10 mouse cellular contexts compared by ENCODE assay signal in genomic region chr4:54950136-54950535, GRCm38 (mm10). TPM values are rescaled to one million over a fixed set of nuclear protein-coding genes. Genes with fewer than 3 reads are reported as not detected.
DNase-seq lines count a peak whose midpoint lies in the region; ATAC-seq lines count a peak whose summit lies in the region.
"Had no signal": no experiment of that assay in that cellular context is flagged by ENCODE, and none has a peak within 500 bp of the region (broad histone marks: within the 10 kb centered on the region; RNA-seq: fewer than 3 reads in every experiment).

No protein-coding gene starts in this region.

- intact Hi-C loops in heart, postnatal 14 days (cut with DNase I) = no loop called here

- H3K4me2 ChIP-seq in heart, embryonic 14.5 days (ENCODE audit: low read length) = peak overlapping the region; percentile 85
- H3K4me2 ChIP-seq in forebrain, embryonic 16.5 days (ENCODE audit: low read length) = peak overlapping the region; percentile 70

- H3K9me3 ChIP-seq in heart, embryonic 14.5 days (ENCODE audit: control insufficient read depth, low read length) = no peaks in the 10 kb centered on the region
- H3K9me3 ChIP-seq in forebrain, embryonic 16.5 days (ENCODE audit: control insufficient read depth, low read length) = no peaks in the 10 kb centered on the region
- no peaks in the 10 kb centered on the region for H3K9me3 ChIP-seq in midbrain, embryonic 10.5 days (replicated peaks)

- no peak for ATAC-seq in heart, embryonic 14.5 days (ENCODE audit: insufficient number of reproducible peaks, insufficient read depth, low FRiP score, low read depth)
- ATAC-seq in forebrain, embryonic 16.5 days = no peak

- H3K27ac ChIP-seq in heart, embryonic 14.5 days (replicated peaks in 1 of 2; ENCODE audit: control insufficient read depth in 1 of 2, insufficient read depth in 1 of 2, low read depth in 2 of 2, low read length in 2 of 2) = peak overlapping the region; percentile 77 to 81
- peak overlapping the region; percentile 98 for H3K27ac ChIP-seq in forebrain, embryonic 16.5 days (ENCODE audit: low read length)
- peak overlapping the region; percentile 99 for H3K27ac ChIP-seq in midbrain, embryonic 10.5 days (replicated peaks)

- H3K4me1 ChIP-seq in heart, embryonic 14.5 days (ENCODE audit: control insufficient read depth in 2 of 2, insufficient read depth in 2 of 2, low read length in 2 of 2) = peaks cover 3 to 29% of the 10 kb centered on the region in 2 experiments
- peaks cover 36% of the 10 kb centered on the region for H3K4me1 ChIP-seq in forebrain, embryonic 16.5 days (replicated peaks; ENCODE audit: control insufficient read depth, insufficient read depth, low read length)
- H3K4me1 ChIP-seq in midbrain, embryonic 10.5 days = peaks cover 37% of the 10 kb centered on the region

- WGBS in heart, embryonic 14.5 days = 40% methylated on average over 2 of the region's 2 CpGs
- 17% methylated on average over 2 of the region's 2 CpGs for WGBS in forebrain, embryonic 16.5 days
- 50% methylated on average over 2 of the region's 2 CpGs for WGBS in midbrain, embryonic 10.5 days

- H3K9ac ChIP-seq in heart, embryonic 14.5 days (ENCODE audit: low read length) = peak overlapping the region; percentile 80
- H3K9ac ChIP-seq in forebrain, embryonic 16.5 days (replicated peaks; ENCODE audit: low read depth, low read length) = peak overlapping the region; percentile 86

- no peaks in the 10 kb centered on the region for H3K27me3 ChIP-seq in heart, embryonic 14.5 days (ENCODE audit: control insufficient read depth, insufficient read depth, low read length)
- no peaks in the 10 kb centered on the region for H3K27me3 ChIP-seq in forebrain, embryonic 16.5 days (replicated peaks; ENCODE audit: control insufficient read depth, insufficient read depth, low read length)
- no peaks in the 10 kb centered on the region for H3K27me3 ChIP-seq in midbrain, embryonic 10.5 days (ENCODE audit: low read depth, poor library complexity, severe bottlenecking)

- no peaks in the 10 kb centered on the region for H3K36me3 ChIP-seq in heart, embryonic 14.5 days (ENCODE audit: control insufficient read depth, insufficient read depth, low read length)
- H3K36me3 ChIP-seq in forebrain, embryonic 16.5 days (ENCODE audit: control insufficient read depth, insufficient read depth) = no peaks in the 10 kb centered on the region
- H3K36me3 ChIP-seq in midbrain, embryonic 10.5 days = peaks cover 37% of the 10 kb centered on the region

- DNase-seq in heart, postnatal 14 days = no peak
- DNase-seq in NIH3T3 (ENCODE audit: low read depth) = peak; percentile 30
- no peak for DNase-seq in midbrain, embryonic 10.5 days (ENCODE audit: low spot score)
- no peak for DNase-seq in testis, postnatal 10 days (ENCODE audit: low spot score)
- no peak for DNase-seq in natural killer cell, adult 2 months (ENCODE audit: low spot score in 2 of 2)
- DNase-seq in frontal cortex, postnatal 14 days (ENCODE audit: low spot score in 2 of 2) = no peak
- DNase-seq: kidney, adult 11 months; lung, postnatal 14 days had no signal

- peak overlapping the region in 1 of 2 experiments; percentile 74; a peak in 2 of 4 replicates for H3K4me3 ChIP-seq in heart, embryonic 14.5 days (ENCODE audit: control insufficient read depth in 1 of 2, insufficient read depth in 1 of 2, low read depth in 1 of 2, low read length in 2 of 2)
- H3K4me3 ChIP-seq in forebrain, embryonic 16.5 days (replicated peaks; ENCODE audit: low read length) = peak overlapping the region; percentile 90
- peak overlapping the region; percentile 77 for H3K4me3 ChIP-seq in midbrain, embryonic 10.5 days

RNA-seq across cellular contexts. Expression of gene Zfp462, which starts 5.3 kb away (rescaled TPM):
- 1.7 and 3.7 TPM in 2 replicates for polyA plus RNA-seq in heart, embryonic 14.5 days (2014; fragmentation: Nextera tagmentation; extraction: Ambion mirVana)
- total RNA-seq in heart, postnatal 14 days (2021) = 10 to 100 TPM; 13.0 TPM
- 20.5 and 22.2 TPM in 2 replicates for polyA plus RNA-seq in forebrain, embryonic 16.5 days (2015; fragmentation: Nextera tagmentation; extraction: Ambion mirVana)
- polyA plus RNA-seq in midbrain, embryonic 10.5 days (2016; fragmentation: Nextera tagmentation; extraction: Ambion mirVana) = 13.9 and 15.7 TPM in 2 replicates
